Mouse (Mus musculus): ENCODE results near the gene Mrpl9. TPM values are rescaled to one million over a fixed set of nuclear protein-coding genes. Genes with fewer than 3 reads are reported as not detected.

The Mrpl9 gene
- polyA plus RNA-seq, 1 experiment from 2014 or later, result 72.3 TPM

GRCm38 (mm10) chr3:94477981-94478422 lies 34.9 kb downstream of the Mrpl9 start, which contains the start of gene Celf3:
Celf3 (plus strand) TSS chr3:94478295.
- no peak for ATAC-seq (ENCODE audit: low FRiP score, low TSS enrichment)
- Histone ChIP-seq H3K27ac (ENCODE audit: low read length) (no peak within 1 kb of the TSS), H3K4me2 (replicated peaks; ENCODE audit: low read depth, low read length) (no peak within 1 kb of the TSS), H3K4me1 (ENCODE audit: insufficient read depth, low read length) (peaks cover 9% of the 10 kb centered on the region; the same call in 1 of the 2 replicates), H3K27me3 (ENCODE audit: insufficient read depth, low read length) (peaks cover 15% of the 10 kb centered on the region), H3K36me3 (ENCODE audit: insufficient read depth, low read length) (no peaks in the 10 kb centered on the region), H3K4me3 (ENCODE audit: low read length) (no peak within 1 kb of the TSS), H3K9me3 (ENCODE audit: low read length) (no peaks in the 10 kb centered on the region), H3K9ac (replicated peaks; ENCODE audit: low read length) (no peak within 1 kb of the TSS)
- WGBS, result 2% methylated on average over 11 of the region's 14 CpGs

GRCm38 (mm10) chr3:94478591-94479169 lies 35.6 kb downstream of the Mrpl9 start:
- H3K4me3 ChIP-seq (ENCODE audit: low read length), result no peak overlapping the region
- 9% methylated on average over 9 of the region's 9 CpGs for WGBS
- peaks cover 5% of the 10 kb centered on the region; the same call in 1 of the 2 replicates for H3K4me1 ChIP-seq (ENCODE audit: insufficient read depth, low read length)
- H3K27ac ChIP-seq (ENCODE audit: low read length), result no peak overlapping the region
- no peaks in the 10 kb centered on the region for H3K9me3 ChIP-seq (ENCODE audit: low read length)
- H3K36me3 ChIP-seq (ENCODE audit: insufficient read depth, low read length), result no peaks in the 10 kb centered on the region
- no peak for ATAC-seq (ENCODE audit: low FRiP score, low TSS enrichment)
- H3K4me2 ChIP-seq (replicated peaks; ENCODE audit: low read depth, low read length), result no peak overlapping the region
- no peak overlapping the region for H3K9ac ChIP-seq (replicated peaks; ENCODE audit: low read length)
- peaks cover 15% of the 10 kb centered on the region for H3K27me3 ChIP-seq (ENCODE audit: insufficient read depth, low read length)

- ATAC-seq (ENCODE audit: low FRiP score, low TSS enrichment), result no peak
- Histone ChIP-seq H3K9ac (replicated peaks; ENCODE audit: low read length) (no peak overlapping the region), H3K4me3 (ENCODE audit: low read length) (0 out of 2 replicates have a peak overlapping the region, but pooled peaks have one; percentile 22), H3K9me3 (ENCODE audit: low read length) (no peaks in the 10 kb centered on the region), H3K27me3 (ENCODE audit: insufficient read depth, low read length) (peaks cover 15% of the 10 kb centered on the region), H3K36me3 (ENCODE audit: insufficient read depth, low read length) (no peaks in the 10 kb centered on the region), H3K4me1 (ENCODE audit: insufficient read depth, low read length) (0 out of 2 replicates have a peak, but pooled peaks cover 2% of the 10 kb centered on the region), H3K27ac (ENCODE audit: low read length) (no peak overlapping the region), H3K4me2 (replicated peaks; ENCODE audit: low read depth, low read length) (peak overlapping the region; percentile 43)
- 2% methylated on average over 11 of the region's 11 CpGs for WGBS
Observed at GRCm38 (mm10) chr3:94479564-94479963, 36.4 kb downstream of the Mrpl9 start.

GRCm38 (mm10) chr3:94480291-94480884 lies 37.3 kb downstream of the Mrpl9 start, which contains the start of gene Riiad1:
Riiad1 (minus strand) TSS chr3:94480341.
- 10% methylated on average over 16 of the region's 16 CpGs for WGBS
- H3K9ac ChIP-seq (replicated peaks; ENCODE audit: low read length), result no peak within 1 kb of the TSS
- H3K27ac ChIP-seq (ENCODE audit: low read length), result no peak within 1 kb of the TSS
- H3K9me3 ChIP-seq (ENCODE audit: low read length), result no peaks in the 10 kb centered on the region
- peaks cover 15% of the 10 kb centered on the region for H3K27me3 ChIP-seq (ENCODE audit: insufficient read depth, low read length)
- H3K4me2 ChIP-seq (replicated peaks; ENCODE audit: low read depth, low read length), result peak within 1 kb of the TSS; percentile 43
- H3K36me3 ChIP-seq (ENCODE audit: insufficient read depth, low read length), result no peaks in the 10 kb centered on the region
- 0 out of 2 replicates have a peak, but pooled peaks cover 2% of the 10 kb centered on the region for H3K4me1 ChIP-seq (ENCODE audit: insufficient read depth, low read length)
- no peak for ATAC-seq (ENCODE audit: low FRiP score, low TSS enrichment)
- H3K4me3 ChIP-seq (ENCODE audit: low read length), result 0 out of 2 replicates have a peak within 1 kb of the TSS, but pooled peaks have one; percentile 22

GRCm38 (mm10) chr3:94481429-94481828 lies 38.3 kb downstream of the Mrpl9 start:
- WGBS, result 72% methylated on average over 4 of the region's 4 CpGs
- Histone ChIP-seq H3K4me1 (ENCODE audit: insufficient read depth, low read length) (0 out of 2 replicates have a peak, but pooled peaks cover 2% of the 10 kb centered on the region), H3K4me3 (ENCODE audit: low read length) (no peak overlapping the region), H3K9me3 (ENCODE audit: low read length) (no peaks in the 10 kb centered on the region), H3K27ac (ENCODE audit: low read length) (no peak overlapping the region), H3K27me3 (ENCODE audit: insufficient read depth, low read length) (peaks cover 15% of the 10 kb centered on the region), H3K4me2 (replicated peaks; ENCODE audit: low read depth, low read length) (no peak overlapping the region), H3K9ac (replicated peaks; ENCODE audit: low read length) (no peak overlapping the region), H3K36me3 (ENCODE audit: insufficient read depth, low read length) (no peaks in the 10 kb centered on the region)
- no peak for ATAC-seq (ENCODE audit: low FRiP score, low TSS enrichment)

- H3K36me3 ChIP-seq (ENCODE audit: insufficient read depth, low read length), result no peaks in the 10 kb centered on the region
- H3K27me3 ChIP-seq (ENCODE audit: insufficient read depth, low read length), result peaks cover 15% of the 10 kb centered on the region
- 86% methylated on average over 17 of the region's 17 CpGs for WGBS
- H3K4me3 ChIP-seq (ENCODE audit: low read length), result no peak overlapping the region
- no peak overlapping the region for H3K4me2 ChIP-seq (replicated peaks; ENCODE audit: low read depth, low read length)
- H3K9me3 ChIP-seq (ENCODE audit: low read length), result no peaks in the 10 kb centered on the region
- no peak for ATAC-seq (ENCODE audit: low FRiP score, low TSS enrichment)
- 0 out of 2 replicates have a peak, but pooled peaks cover 2% of the 10 kb centered on the region for H3K4me1 ChIP-seq (ENCODE audit: insufficient read depth, low read length)
- no peak overlapping the region for H3K9ac ChIP-seq (replicated peaks; ENCODE audit: low read length)
- no peak overlapping the region for H3K27ac ChIP-seq (ENCODE audit: low read length)
Observed at GRCm38 (mm10) chr3:94482764-94483385, 39.8 kb downstream of the Mrpl9 start.

DNA sequence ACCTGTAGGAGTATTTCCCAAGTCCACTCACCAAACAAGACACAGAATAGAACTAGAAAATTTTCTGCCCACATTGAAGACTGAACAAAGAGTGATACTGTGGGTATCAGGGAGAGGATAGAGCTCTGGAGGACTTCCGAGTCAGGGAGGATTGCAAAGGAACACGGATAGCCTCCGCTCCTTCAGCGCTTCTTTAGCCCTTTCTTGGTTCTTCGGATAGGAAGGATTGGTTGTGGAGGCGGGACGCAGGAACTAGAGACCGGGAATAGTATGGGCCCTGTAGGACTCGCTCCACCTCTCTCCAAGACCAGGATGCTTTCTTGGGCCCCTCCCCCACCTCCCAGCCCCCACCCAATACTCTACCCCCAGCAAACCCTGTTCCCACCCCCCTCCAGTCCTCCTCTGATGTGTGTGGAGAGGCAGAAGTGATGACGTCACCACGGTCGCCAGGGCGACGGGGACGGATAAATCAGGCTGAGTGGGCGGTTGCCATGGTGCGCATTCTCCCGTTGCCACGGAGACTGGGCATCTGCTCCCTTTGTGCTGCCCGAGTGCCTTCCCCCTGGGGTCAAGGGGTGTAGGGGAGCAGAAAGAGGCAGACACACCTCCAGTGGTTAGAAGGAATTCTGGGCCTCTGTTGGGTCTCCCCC lies 40.8 kb downstream of the Mrpl9 start:
- Histone ChIP-seq H3K4me1 (ENCODE audit: insufficient read depth, low read length) (no peaks in the 10 kb centered on the region), H3K36me3 (ENCODE audit: insufficient read depth, low read length) (no peaks in the 10 kb centered on the region), H3K4me3 (ENCODE audit: low read length) (no peak overlapping the region), H3K9me3 (ENCODE audit: low read length) (no peaks in the 10 kb centered on the region), H3K27me3 (ENCODE audit: insufficient read depth, low read length) (peaks cover 8% of the 10 kb centered on the region), H3K9ac (replicated peaks; ENCODE audit: low read length) (no peak overlapping the region), H3K27ac (ENCODE audit: low read length) (no peak overlapping the region), H3K4me2 (replicated peaks; ENCODE audit: low read depth, low read length) (no peak overlapping the region)
- peak; percentile 31; the same call in 1 of the 2 replicates for ATAC-seq (ENCODE audit: low FRiP score, low TSS enrichment)
- 27% methylated on average over 20 of the region's 20 CpGs for WGBS

- no peak overlapping the region for H3K9ac ChIP-seq (replicated peaks; ENCODE audit: low read length)
- H3K36me3 ChIP-seq (ENCODE audit: insufficient read depth, low read length), result no peaks in the 10 kb centered on the region
- no peak overlapping the region for H3K27ac ChIP-seq (ENCODE audit: low read length)
- no peaks in the 10 kb centered on the region for H3K27me3 ChIP-seq (ENCODE audit: insufficient read depth, low read length)
- WGBS, result 80% methylated on average over 7 of the region's 7 CpGs
- H3K4me1 ChIP-seq (ENCODE audit: insufficient read depth, low read length), result no peaks in the 10 kb centered on the region
- no peak for ATAC-seq (ENCODE audit: low FRiP score, low TSS enrichment)
- no peak overlapping the region for H3K4me3 ChIP-seq (ENCODE audit: low read length)
- H3K4me2 ChIP-seq (replicated peaks; ENCODE audit: low read depth, low read length), result no peak overlapping the region
- no peaks in the 10 kb centered on the region for H3K9me3 ChIP-seq (ENCODE audit: low read length)
Observed at GRCm38 (mm10) chr3:94485922-94486321, 42.8 kb downstream of the Mrpl9 start.

DNA sequence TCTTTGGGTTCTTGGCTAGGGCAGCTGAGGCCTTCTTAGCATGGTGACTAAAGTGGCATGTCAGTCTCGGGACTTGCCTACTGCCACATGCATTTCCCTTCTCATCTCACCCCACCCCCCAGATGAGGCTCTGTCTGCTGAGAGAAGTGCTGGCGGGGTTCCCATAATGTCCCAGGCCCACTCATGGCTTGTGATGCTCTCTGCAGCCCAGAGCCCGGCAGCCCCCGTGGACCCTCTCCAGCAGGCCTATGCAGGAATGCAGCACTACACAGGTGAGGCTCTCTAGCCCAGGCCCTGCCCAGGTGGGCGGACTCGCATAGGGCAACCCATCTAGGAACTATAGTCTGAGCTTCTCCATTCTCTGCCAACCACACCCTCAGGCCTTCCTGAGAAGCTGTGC lies 44.5 kb downstream of the Mrpl9 start:
- no peak for ATAC-seq (ENCODE audit: low FRiP score, low TSS enrichment)
- WGBS, result 81% methylated on average over 6 of the region's 6 CpGs
- Histone ChIP-seq H3K9me3 (ENCODE audit: low read length) (no peaks in the 10 kb centered on the region), H3K4me3 (ENCODE audit: low read length) (no peak overlapping the region), H3K27ac (ENCODE audit: low read length) (no peak overlapping the region), H3K36me3 (ENCODE audit: insufficient read depth, low read length) (peaks cover 5% of the 10 kb centered on the region; the same call in 1 of the 2 replicates), H3K4me1 (ENCODE audit: insufficient read depth, low read length) (no peaks in the 10 kb centered on the region), H3K9ac (replicated peaks; ENCODE audit: low read length) (no peak overlapping the region), H3K4me2 (replicated peaks; ENCODE audit: low read depth, low read length) (no peak overlapping the region), H3K27me3 (ENCODE audit: insufficient read depth, low read length) (no peaks in the 10 kb centered on the region)
